Mouse (Mus musculus): ENCODE data around the gene Acoxl. TPM values are rescaled to one million over a fixed set of nuclear protein-coding genes. Genes with fewer than 3 reads are reported as not detected.

Acoxl gene
- total RNA-seq, 2 experiments from 2014 or later: not detected

DNA sequence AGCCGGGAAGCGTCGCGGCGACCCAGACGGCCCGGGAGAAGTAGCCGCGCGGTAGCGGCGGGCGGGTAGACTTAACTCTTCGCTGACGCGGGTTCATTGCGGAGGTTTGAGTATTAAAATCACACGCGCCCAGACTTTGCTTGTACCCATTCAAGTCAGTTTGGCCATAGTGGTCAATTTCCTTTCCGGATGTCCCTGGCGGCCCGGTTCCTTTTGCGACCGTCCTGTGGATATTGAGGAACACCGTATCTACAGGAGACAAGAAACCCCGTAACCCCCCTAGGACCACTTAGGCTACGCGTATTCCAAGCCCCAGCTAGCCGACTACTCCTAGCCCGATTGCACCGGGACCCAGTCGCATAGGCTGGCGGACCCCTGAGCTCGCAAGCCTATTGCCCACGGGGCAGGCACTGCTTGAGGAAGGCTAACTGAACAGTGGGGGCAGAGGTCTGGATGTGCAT, 287.9 kb downstream of the Acoxl start:
- no peak for DNase-seq (ENCODE audit: low spot score in 2 of 2)
- intact Hi-C loops (cut with DNase I): loop anchor here (5.0 kb wide), 1 partner anchor 446 kb away; no protein-coding TSS in a partner anchor

DNA sequence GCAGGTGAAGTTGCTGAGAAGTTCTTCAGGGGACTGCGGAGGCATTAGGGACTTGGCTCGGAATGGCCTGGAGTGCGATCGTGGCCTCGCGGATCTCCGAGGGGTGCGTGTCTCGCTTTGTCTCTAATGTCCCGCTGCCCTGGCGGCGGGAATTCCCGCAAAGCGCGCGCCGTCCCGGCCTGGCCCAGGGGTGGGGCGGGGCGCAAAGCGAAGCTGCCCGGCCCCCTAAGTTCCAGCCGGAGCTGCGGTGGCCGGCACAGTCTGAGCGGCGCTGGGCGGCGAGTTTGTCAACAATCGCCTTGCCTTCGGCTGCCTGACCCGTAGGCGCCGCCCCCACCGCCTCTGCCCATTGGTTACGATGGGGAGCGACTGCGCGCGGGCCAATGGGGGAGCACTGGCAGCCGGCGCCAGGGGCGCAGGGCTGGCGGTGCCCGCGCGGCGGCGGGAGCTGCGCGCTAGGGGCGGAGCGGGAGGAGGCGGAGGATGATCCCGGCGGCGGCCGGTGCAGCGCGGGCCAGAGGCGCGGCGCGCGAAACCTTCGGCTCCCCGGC, 288.5 kb downstream of the Acoxl start:
- DNase-seq (ENCODE audit: low spot score in 2 of 2): peak; percentile 83 to 87
- intact Hi-C loops (cut with DNase I): loop anchor here (5.0 kb wide), 1 partner anchor 445 kb away; no protein-coding TSS in a partner anchor

DNA sequence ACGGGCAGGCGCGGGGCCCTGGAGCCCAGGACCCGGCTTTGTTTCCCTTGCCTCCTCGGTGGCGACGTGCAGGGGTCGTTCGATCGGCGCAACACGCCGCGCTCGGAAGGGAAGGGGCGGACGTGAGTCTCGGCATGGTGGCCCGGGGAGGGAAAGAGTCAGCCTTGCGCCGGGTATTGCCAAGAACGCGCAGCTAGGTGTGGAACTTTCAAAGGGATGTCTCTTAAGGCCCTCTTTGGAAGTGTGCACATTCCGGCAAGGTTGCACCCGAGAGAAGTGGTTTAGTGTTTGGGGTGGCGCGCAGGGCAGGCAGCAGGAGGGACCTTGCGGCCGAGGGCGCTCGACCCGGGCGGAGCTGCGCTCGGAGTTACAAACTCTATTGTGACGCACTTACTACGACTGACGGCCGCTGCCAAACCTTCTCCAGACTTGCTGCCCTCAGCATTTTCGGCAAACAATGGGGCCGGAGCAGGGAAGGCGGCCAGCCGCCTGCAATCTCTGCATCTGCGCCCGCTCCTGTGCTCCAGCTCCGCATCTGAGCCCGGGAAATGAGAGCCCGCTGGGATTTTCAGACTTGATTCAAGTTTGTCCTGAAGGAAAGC, 289.1 kb downstream of the Acoxl start:
- DNase-seq (ENCODE audit: low spot score in 2 of 2): peak; percentile 50 to 52
- intact Hi-C loops (cut with DNase I): loop anchor here (5.0 kb wide), 1 partner anchor 445 kb away; no protein-coding TSS in a partner anchor

DNA sequence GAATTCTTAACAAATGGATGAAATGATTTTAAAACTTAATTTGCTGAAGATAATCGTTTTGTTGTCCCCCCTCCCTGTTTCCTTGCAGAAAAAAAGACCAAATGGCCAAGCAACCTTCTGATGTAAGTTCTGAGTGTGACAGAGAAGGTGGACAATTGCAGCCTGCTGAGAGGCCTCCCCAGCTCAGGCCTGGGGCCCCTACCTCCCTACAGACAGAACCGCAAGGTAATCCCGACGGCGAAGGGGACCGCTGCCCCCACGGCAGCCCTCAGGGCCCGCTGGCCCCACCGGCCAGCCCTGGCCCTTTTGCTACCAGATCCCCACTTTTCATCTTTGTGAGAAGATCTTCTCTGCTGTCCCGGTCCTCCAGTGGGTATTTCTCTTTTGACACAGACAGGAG, 289.9 kb downstream of the Acoxl start:
- no peak for DNase-seq (ENCODE audit: low spot score in 2 of 2)
- intact Hi-C loops (cut with DNase I): loop anchor here (5.0 kb wide), 1 partner anchor 444 kb away; no protein-coding TSS in a partner anchor

DNA sequence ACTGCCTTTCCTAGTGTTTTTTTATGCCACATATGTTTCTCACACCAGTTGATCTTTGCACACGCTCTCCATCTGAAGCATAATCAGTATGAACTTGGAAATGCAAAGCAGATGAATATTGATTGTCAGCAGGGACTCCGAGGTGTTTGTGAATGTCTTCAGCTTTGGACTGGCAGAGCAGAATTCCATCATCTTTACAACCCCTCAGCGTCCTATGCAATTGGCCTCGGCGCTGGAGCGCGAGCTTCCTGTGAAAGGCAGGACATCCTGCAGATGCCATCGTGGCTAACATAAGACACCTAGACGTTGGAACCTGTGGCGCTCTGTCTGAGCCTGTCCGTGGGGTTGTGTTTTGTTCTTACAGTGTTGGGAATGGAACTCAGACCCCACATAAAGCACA, 292.8 kb downstream of the Acoxl start:
- intact Hi-C loops (cut with DNase I): no loop called here

DNA sequence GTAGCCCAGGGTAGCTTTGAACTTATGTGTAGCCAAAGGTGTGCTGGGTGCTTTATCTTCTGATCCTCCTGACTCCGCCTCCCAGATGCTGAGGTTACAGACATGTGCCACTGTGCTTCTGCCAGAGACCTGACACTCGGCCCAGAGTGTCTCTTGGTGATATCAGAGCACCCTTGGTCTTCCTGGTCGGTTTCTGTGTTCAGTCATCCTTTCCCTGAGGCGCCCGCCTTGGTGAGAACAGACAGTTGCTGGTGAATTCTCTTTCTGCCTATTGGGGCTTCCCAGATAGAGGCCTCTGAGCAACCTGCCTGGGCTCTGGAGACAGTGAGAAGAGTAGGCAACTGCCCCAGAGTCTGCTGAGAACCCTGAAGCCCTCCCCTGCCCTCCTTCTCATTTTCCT, 294.0 kb downstream of the Acoxl start:
- DNase-seq (ENCODE audit: low spot score in 2 of 2): no peak
- intact Hi-C loops (cut with DNase I): no loop called here

More for the DNA sequence above, 292.8 kb downstream of the Acoxl start:
- DNase-seq (ENCODE audit: low spot score in 2 of 2): no peak

DNA sequence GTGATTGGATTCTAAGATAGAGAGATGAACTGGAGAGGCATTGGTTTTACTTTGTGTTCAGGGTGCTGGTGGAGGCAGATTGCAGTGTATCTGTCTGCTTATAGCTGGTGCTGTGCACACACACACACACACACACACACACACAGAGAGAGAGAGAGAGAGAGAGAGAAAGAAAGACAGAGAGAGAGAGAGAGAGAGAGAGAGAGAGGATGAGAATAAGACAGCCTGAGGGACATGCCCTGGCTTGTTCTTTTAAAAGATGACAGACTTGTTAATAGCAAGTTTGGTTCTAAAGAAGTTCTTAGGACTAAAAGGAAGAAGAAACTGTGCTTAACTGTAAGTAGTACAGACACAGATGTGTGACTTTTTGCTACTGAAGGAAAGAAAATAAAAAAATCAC, 295.2 kb downstream of the Acoxl start:
- intact Hi-C loops (cut with DNase I): no loop called here
- no peak for DNase-seq (ENCODE audit: low spot score in 2 of 2)

DNA sequence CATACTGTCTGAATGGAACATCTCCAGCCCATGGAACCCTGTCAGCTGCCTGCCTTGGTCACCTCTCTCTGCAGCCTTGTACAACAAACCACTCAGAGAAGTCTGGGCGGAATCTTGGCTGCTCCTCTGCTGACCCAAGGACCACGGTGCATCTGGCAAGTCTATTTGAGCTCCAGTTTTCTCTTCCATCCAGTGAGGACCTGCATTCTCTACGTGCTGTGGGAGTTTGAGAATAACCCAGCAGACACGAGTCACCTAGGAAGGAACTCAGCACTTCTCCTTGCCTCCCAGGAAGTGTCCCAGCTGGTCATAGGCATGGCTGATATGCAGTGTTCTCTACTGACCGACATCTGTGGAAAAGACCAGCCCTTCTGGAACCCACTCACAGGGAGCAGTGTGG, 295.8 kb downstream of the Acoxl start:
- intact Hi-C loops (cut with DNase I): no loop called here
- DNase-seq (ENCODE audit: low spot score in 2 of 2): no peak

DNA sequence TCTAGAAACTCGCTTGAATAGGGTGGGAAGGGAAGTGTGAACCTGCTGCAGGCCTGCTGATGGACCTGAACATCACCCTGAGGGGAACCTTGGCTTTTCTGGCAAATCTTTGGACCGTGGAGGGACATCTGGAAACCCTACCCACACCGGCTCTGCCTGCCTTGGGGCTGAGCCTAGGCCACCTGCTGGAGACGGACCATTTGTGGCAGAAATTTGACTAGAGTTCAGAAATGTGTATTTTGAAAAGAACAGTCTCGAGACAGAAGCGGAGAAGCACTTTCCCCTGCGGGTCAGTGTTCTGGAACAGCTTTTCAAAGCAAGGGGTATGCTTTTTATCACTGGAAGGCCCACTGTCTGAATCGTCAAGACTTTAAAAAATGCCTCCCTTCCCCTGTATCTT, 296.3 kb downstream of the Acoxl start:
- intact Hi-C loops (cut with DNase I): no loop called here
- no peak for DNase-seq (ENCODE audit: low spot score in 2 of 2)

DNA sequence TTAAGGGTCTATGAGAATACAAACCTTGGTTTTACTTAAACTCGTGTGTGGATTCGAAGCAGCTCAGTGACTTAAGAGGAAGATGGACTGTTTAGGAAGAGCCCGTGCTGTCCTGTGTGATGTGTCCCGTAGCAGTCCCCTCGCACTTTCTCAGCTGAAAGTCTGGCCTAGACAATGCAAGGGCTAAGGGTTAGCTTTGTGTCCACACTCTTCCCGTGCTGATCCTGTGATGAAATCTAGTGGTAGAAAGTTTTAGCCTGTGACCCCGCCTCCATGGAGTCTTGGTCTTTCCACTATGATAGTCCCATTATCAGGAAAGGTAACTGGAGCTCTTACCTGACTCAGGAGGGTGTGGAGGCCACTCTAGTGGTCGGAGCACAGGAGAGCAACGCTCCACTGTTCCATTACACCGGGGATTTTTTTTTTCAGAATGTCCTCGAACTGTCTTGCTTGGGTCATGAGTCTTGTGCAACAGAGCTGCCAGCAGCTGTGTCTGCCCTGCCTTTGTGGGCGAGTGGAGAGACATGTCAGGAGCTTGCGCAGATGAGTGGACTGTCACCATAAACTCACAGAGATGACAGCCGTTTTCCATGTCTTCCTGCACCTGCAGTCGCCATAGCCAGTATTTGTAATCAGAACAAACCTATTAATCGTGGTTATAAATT, 298.2 kb downstream of the Acoxl start:
- intact Hi-C loops (cut with DNase I): no loop called here
- DNase-seq (ENCODE audit: low spot score in 2 of 2): no peak

DNA sequence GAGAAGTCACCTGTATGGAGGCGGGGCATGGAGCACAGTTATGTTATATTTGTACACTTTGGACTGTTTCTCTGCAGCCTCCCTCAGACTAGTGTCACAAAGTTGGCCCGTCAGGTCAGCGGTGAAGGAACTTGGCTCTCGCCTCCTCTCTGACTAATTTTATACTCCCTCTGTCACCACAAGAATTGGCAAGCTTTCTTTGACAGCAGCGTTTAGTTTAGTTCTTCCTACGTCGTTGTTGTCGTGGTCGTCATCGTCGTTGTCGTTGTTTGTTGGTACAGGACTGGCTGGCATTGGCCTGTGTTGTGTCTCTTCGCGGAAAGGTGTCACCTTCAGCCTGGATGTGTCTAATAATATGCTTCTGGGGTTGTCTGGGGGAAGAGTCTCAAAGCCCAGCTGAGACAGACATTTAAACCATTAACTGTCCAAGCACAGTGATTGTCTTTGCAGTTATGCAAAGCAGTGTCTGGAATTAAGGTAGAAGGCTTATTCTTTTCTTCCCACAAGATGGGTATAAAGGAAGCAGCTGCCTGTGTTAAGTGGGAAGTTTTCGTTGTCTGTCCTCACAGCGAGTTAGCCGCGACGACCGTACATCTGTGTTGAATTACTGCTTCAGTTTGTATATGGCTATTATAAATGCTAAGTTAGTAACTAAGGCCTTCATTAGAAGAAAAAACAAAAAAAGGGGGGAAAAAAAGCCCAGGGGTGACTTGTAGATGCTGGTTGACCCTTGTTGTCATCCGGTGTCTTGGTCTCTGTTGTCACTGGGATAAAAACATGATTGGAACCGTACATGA, 299.0 kb downstream of the Acoxl start:
- DNase-seq (ENCODE audit: low spot score in 2 of 2): no peak
- intact Hi-C loops (cut with DNase I): no loop called here

DNA sequence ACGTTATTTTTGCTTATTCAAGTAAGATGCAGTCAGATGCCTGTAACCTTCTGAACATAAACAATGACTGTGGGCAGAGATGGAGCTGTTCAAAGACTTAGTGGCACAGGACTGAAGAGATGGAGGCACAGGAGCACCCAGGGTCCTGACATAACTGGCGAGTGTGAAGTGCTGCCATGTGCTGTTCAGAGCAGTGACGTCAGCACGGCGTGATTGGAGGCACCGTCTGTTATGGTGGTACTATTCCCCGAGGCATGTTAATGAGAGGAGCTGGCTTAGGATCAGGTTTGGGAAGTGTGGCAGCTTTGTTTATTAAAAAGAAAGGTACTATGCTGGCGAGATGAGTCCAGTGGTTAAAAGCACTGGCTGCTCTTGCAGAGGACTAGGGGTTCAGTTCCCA, 300.2 kb downstream of the Acoxl start:
- DNase-seq (ENCODE audit: low spot score in 2 of 2): no peak
- intact Hi-C loops (cut with DNase I): no loop called here

DNA sequence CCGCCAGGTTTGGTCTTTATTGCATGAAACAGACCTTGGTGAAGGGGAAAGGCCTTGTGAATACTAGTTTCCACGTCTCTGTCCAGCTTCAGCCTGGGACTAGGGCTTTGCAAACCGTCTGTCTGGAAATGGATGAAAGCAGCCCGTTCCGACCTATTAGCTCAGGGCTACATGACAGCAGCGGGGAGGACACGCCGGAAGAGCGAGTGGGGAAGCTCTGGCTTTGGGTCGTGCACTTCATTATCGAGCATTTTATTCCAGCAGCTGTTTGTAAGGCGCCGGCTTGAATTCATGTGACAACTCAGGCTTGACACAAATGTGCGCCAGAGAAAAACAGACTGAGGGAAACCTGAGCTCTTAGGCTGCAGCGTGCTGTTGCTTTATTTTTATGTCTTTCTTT, 301.1 kb downstream of the Acoxl start:
- DNase-seq (ENCODE audit: low spot score in 2 of 2): no peak
- intact Hi-C loops (cut with DNase I): no loop called here

DNA sequence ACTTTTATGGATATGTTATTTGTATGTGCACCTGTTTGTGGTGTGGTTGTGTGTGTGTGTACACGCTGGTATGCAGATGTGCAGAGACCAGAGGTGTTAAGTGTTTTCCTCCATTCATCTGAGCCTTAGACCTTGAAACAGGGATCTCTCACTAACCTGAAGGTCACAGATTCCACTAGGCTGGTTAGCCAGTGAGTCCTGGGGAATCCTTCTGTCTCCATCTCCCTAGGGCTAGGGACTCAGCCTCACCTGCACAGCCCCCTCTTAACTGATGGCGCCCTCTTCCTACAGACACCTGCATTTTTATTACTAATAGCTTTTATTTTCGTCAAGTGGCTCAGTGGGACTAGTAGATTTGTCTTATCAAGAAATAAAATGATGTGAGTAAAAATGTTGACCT, 301.5 kb downstream of the Acoxl start:
- intact Hi-C loops (cut with DNase I): no loop called here
- DNase-seq (ENCODE audit: low spot score in 2 of 2): no peak

DNA sequence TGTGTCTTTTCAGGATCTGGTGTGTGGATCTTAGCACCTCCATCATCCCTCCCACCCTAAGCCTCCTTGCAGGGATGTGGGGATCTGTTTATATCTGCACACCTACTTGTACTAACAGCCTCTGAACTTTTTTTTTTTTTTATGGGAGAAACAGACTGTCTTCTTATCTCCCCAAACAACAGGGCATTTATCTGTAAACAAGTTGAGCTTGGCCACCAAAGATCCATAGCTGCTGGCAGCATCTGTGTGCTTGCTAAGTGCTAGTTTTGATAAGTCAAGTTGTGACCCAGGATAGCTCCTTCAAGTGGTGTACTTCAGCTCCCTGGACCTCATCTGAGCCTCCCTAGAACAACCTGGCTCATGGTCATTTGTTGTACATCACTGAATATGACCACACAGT, 305.3 kb downstream of the Acoxl start:
- DNase-seq (ENCODE audit: low spot score in 2 of 2): no peak
- intact Hi-C loops (cut with DNase I): no loop called here

DNA sequence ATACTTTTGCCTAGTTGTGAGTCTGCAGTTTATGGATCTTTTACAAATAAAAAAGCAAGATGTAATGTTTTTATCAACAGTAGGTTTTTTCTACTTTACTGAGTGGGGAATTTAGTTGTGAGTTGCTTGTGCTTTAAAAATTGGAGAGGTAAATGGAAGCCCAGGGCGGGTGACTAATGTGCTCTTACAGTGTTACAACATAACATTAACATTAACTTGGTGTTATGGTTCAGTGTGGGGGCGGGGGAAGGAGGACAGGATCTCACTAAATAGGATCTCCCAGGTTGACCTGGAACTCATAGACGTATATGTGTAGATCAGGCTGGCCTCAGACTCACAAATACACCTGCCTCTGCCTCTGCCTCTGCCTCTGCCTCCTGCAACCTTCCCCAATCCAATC, 306.8 kb downstream of the Acoxl start:
- intact Hi-C loops (cut with DNase I): no loop called here
- no peak for DNase-seq (ENCODE audit: low spot score in 2 of 2)

DNA sequence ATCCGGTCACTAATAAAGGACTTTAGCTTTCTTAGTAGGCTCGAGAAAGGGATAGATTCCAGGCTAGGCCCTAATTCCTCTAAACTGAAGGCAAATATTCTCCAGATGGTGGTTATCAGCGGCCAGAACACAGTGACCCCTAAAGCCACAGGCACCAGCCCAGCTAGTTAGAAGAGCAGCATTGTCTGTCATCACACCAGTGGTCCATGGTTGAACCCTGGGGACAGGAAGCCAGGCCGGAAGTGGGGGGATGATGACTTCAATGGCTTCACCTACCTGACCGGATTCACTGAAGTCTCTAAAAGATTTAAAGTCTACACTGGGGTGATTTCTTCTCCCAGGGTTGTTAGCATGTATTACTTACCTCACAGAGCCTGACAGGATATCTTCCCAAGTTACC, 310.9 kb downstream of the Acoxl start:
- DNase-seq (ENCODE audit: low spot score in 2 of 2): no peak
- intact Hi-C loops (cut with DNase I): no loop called here

DNA sequence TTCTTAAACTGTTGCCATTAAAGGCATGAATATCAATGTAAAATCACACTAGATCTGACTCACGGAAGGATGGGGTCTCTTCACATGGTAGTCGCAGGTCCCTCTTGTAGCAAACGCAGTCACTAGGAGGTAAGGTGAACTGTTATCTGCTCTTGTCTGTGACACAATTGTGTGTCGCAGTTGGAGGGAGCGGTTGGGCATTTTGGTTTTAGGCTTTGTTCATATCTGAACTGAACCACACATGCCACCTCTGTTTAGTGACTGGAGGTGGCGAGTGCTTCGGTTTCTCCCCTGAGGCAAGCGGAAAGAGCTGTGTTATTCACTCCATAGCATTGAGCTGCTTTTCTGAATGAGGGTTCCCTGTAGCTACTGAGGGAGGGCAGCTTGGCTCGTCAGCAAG, 313.5 kb downstream of the Acoxl start:
- DNase-seq (ENCODE audit: low spot score in 2 of 2): no peak
- intact Hi-C loops (cut with DNase I): no loop called here

DNA sequence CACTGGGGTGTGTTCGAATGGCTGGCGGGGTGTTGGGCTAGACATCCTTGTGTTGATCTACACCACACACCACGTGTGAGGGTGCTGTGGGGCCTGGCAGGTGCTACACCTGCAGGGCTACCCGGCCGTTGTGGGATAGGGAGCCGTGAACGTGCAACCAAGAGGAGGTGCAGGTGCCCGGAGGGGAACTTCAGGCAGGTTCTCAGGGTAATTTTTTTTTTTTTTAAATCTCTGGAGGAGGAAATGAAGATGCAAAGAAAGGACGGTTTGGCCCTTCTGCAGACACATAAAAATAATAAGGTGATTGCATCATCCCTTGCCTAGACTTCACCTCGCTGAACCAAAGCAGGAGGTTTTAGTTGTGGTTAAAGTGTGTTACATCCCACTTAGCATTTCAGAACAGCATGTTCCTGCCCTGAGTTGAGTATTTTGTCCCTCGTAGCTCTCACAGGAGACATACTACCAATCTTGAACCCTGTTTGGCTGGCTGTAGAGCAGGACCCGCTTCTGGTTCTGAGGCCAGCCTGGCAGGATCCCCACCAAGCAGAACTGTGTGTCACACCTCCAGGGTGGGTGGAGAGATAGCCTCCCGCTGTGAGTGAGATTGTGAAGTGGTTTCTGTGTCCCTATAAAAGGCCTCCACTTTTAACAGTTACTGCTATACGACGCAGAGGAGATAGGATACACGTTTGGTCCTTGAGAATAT, 314.3 kb downstream of the Acoxl start:
- intact Hi-C loops (cut with DNase I): no loop called here
- DNase-seq (ENCODE audit: low spot score in 2 of 2): no peak

DNA sequence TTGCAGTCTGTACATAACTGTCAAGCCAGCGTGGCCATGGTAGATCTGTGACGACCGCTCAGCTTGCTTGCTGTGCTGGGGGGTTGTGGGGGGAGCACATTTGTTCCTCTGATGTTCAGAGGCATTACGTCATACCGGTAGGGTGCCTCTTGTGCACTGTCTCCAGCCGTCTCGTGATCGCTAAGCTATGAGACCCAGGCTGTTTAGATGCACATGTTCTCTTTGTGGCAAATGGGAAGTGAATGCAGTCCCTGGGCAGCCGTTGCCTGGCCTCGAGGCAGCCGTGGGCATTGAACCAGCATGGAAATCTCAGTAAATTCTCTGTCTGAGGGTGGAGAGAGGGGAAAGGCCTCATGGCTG, 314.9 kb downstream of the Acoxl start:
- intact Hi-C loops (cut with DNase I): no loop called here

More for the DNA sequence above, 314.9 kb downstream of the Acoxl start:
- DNase-seq (ENCODE audit: low spot score in 2 of 2): no peak
